Mouse (Mus musculus) lung, adult 2 months (tissue): ENCODE measurements around the gene Ifna15.

ENCODE experiments used
- CTCF ChIP-seq: fragments of 200-500 bp; IDR thresholded peaks from 2 replicates; pipeline ENCODE4 v1.5.1; 2011; ENCODE audit warnings: mild to moderate bottlenecking, low read length, control low read depth; ENCODE audit not compliant: insufficient read depth
- POLR2A ChIP-seq: fragments of 200-500 bp; IDR thresholded peaks from 2 replicates; pipeline ENCODE4 v1.6.1; 2011; ENCODE audit warnings: low read depth, mild to moderate bottlenecking, control low read depth, low read length, borderline replicate concordance; ENCODE audit errors: extremely low read depth

DNA sequence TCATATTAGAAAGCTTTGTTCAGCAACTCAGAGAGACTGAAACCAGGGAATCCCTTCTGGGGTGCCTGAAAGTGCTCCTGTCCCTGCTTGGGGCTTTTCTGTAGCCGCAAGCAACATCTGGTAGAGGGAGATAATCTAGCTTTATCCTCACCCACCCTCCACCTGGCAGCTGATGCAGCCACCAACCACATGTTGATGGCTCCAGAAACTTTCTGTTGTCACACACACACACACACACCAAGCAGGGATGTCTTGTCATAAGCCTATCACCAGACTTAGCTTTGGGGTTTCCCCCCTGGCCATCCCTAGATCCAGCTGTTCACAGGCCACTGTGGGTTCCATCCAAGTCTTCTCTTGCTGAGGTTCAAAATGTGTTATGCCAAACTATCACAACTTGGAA, 22.3 kb downstream of the Ifna15 start:
- TF ChIP-seq CTCF (no peak), POLR2A (no peak)
